Mouse (Mus musculus) c-Kit-positive CD71-negative TER-119-negative erythroid progenitor cells, embryonic 14.5 days (primary cell): ENCODE data around the gene Syne4.
A peak's percentile ranks its signal among the peaks of the same experiment; 100 is the strongest.

Experiments used
- DNase-seq: peaks from one replicate; pipeline ENCODE4 v3.0.0-alpha.2; 2013; ENCODE audit warnings: low read depth

Syne4 gene

DNA sequence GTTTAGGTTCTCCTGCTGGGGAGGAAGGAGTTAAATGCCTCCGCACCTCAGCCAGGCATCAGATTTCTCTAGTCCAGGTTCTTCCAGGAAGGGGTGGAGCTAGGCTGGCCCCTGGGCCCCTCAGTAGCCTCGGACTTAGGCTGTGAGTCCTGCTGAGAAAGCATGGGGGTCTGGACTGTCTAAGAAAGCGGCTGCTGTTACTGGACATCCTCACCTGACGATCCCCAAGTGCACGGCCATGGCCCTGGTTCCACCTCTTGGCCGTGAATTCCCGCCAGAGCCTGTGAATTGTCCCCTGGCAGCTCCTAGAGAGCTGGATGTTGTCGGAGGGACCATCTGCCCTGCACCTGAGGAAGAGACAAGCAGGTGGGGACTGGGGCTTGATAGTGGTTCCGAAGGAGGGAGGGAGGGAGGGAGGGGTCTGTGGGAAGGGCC, at the start of gene Syne4:
Syne4 (plus strand) TSS at position 87 of the 435 bp plus-strand sequence.
- DNase-seq: no peak

DNA sequence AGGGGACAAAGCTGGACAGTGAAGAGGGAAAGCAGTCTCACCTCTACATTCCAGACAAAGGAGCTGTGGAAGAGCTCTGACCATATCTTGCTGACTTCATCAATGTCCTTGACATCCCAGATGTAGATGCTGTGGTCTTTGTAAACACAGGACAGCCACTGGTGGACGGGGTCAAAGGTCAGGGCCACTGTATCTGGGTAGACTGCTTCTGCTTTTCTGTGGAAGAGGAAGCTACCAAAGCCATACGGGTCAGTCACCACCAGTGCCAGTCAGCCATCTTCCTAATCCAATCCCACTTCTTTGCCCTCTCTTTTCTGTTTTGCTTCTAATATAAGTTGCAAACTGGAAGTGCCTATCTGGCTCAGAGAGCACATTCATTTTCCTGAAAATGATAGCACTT, 49.6 kb upstream of the Syne4 start:
- DNase-seq: no peak

DNA sequence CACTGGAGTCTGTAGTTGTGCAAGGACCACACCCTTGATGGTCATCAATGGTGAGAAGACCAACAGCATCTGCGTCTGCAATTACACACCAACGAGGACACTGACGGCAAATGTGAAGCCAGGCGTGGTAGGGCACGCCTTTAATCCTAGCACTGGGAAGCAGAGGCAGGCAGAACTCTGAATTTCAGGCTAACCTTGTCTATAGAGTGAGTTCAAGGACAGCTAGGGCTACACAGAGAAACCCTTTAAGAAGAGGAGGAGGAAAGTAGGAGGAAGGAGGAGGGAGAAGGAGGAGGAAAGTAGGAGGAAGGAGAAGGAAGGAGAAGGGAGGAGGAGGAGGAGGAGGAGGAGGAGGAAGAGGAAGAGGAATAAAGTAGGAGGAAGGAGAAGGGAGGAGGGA, 49.1 kb upstream of the Syne4 start:
- no peak for DNase-seq

DNA sequence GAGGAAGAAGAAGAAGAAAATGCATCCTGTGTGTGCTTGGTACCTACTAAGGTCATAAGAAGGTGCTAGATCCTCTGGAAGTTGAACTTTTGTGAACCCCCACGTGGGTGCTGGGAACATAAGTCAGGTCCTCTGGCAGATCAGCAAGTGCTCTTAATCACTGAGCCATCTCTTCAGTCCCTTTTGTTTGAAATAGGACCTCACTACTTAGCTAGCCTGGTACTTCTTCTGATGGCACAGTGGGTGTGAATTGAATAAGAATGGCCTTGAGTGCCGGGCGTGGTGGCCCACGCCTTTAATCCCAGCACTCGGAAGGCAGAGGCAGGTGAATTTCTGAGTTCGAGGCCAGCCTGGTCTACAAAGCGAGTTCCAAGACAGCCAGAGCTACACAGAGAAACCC, 48.7 kb upstream of the Syne4 start:
- no peak for DNase-seq

DNA sequence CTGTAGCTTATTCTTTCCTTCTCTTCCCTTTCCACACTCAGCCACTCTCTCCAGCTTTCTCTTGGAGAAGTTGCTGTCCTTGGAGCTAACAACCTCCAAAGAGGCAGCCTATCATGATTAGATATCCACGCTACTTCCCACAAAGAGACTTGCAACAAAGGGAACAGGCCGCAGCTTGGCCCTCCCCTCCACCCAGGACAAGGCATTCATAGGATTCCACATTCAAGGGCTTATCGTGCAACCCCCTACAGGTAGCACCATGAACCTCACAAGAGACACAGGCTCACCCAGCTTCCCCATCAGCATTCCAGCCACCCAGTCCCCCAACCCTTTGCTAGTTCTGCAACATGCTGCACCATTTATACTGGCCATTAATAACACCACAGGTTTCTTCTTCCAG, 47.8 kb upstream of the Syne4 start:
- no peak for DNase-seq

DNA sequence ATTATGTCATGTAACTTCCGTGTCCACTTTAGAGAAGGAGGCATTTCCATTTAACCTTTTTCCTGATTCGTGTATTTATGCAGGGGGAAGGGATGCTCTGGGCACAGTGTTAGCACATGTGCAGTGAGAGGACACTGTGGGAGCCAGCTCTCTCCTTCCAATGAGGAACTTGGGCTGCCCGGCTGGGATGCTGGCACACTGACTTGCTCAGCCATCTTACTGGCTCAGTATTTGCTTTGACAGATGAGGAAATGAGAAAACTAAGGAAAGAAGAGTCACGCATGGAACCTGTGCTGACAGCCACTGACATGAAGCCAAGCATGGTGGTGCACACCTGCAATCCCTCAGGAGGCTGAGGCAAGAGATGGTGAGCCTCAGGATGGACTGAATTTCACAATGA, 45.0 kb upstream of the Syne4 start:
- DNase-seq: no peak

DNA sequence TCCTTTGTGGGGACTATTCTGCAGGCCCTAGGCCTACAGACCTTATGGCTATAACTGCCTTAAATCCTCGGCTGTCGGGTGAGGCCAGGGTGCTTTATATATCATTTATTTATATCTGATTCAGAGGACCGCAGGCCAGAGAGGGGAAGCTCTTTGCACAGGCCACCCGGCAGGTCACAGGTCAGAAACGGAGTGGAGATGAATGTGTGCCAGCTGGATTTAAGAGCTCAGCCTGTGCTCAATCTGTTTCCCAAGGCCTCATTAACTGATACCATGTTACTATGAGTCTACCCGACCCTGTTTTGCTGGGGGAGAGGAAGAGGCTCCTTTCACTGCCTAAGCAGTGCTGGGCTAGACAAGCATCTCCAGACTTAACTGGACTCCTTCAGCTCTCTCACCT, 40.2 kb upstream of the Syne4 start:
- DNase-seq: no peak

DNA sequence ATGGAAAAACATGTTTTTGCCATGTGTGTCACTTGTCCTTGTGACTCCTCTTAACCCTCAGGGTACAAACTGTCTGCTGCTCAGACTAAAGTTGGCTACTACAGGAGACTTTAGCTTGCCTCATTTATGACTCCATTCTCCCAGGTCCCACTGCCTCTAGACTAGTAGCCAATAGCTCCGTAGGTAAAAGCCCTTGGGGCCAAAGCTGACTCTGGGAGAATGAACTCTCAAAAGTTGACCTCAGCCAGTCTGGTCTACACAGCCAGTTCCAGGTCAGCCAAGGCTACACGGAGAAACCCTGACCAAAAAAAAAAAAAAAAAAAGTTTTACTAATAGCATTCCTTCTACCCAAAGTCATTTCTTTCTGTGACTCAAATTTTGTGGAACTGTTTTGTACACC, 35.7 kb upstream of the Syne4 start:
- DNase-seq: no peak

DNA sequence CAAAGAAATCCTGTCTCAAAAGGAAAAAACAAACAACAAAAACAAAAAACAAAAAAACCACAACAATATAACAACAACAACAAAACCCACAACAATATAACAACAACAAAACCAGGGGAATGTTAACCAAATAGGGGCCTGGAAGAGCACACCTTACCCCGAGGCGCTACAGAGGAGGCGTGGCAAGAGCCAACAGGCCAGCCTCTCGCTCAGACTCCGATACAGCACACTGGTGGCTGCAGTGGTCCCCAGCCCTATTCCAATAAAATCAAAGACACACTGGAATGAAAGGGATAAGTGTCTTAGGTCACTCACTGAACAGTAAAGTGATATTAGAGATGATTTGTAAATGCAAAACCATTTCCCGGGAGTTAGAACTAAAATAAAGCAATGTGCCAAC, 35.1 kb upstream of the Syne4 start:
- no peak for DNase-seq

DNA sequence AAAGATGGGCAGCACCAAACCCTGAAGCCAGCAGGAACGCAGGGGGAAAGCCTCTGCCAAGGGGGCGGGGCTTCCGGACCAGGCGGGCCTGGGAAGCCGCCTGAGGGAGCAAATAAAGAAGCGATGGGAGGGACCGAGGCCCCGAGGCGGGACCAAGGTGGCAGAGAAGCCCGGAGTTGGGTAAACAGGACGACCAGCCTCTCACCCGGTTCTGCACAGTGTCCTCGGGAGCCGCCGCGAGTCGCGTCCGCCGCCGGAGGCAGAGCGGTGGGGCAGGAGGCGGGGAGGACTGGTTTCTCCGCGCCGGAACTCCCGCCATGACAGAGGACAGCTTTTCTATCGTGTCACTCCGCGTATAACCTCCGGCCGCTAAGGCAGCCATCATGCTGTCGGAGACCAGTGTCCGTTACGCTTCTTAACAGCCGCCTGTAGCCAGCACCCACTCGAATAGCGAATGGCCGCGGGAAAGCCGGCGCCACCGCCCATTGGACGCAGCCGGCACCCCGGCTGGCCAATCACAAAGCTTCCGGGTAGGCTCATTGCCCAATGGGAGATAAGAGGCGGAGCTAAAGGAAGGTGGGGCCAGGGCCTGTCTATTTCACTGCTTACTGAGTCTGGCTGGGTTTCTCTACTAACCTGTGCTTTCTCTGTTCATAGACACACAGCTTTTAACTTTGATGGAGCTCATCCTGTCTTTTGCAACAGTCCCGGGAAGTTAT, 34.5 kb upstream of the Syne4 start, which contains the start of the genes Thap8 and Wdr62:
Thap8 (plus strand) TSS at position 144 of the 719 bp plus-strand sequence.
Wdr62 (minus strand) TSS at position 469 of the 719 bp plus-strand sequence.
- peak; percentile 91 for DNase-seq

DNA sequence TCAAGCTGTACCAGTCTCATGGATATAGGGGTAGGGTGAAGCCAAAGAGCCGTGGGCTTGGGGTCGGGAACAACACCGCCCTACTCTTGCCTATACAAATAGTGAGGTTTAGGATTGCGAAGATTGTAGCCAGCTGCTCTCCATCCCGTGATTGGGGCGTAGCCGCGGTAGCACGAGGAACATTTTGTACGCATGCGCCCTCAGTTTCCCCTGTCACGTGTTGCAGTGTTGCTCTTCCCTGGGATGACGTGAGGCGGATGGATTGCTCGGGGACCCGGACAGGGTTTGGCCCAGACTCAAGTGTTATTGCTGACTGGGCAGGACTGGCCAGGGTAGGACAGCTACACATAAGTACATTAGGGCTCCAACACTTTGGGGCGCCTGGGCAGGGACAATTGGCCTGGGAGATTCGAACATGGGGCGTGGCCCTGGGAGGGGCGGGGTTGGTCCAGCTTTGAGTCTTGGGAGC, 33.9 kb upstream of the Syne4 start:
- peak; percentile 72 for DNase-seq

DNA sequence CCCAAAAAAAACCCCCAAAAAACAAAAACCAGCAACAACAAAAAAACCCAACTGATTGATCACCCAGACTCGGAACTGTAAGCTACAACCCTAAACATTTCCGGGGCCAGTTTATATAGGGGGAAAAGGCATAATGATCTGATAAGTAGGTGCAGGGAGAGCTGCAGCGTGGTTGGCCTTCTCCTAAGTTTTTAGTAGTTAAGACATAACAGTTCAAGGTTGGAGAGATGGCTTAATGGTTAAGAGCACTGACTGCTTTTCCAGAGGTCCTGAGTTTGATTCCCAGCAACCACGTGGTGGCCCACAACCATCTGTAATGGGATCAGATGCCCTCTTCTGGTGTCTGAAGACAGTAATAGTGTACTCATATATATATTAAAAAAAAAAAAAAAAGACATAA, 33.1 kb upstream of the Syne4 start:
- DNase-seq: no peak

DNA sequence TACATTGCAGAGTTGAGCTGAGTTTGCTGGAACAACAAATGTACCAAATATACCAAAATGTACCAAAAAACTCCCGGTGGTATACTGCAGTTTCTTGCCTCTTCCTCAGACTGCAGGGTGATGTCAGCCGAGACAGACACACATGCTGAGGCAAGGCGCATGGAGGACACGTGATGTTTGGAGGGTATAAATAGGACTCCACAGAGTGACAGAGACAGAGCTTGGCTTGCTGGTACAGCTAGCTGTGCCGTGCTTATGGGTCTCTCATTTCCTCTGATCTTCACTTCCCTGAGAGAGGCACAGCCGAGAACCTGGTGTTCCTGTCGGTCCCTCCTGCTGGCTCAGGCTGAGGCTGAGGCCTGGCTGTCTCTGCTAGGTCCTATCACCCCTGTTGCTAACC, 31.9 kb upstream of the Syne4 start:
- no peak for DNase-seq

DNA sequence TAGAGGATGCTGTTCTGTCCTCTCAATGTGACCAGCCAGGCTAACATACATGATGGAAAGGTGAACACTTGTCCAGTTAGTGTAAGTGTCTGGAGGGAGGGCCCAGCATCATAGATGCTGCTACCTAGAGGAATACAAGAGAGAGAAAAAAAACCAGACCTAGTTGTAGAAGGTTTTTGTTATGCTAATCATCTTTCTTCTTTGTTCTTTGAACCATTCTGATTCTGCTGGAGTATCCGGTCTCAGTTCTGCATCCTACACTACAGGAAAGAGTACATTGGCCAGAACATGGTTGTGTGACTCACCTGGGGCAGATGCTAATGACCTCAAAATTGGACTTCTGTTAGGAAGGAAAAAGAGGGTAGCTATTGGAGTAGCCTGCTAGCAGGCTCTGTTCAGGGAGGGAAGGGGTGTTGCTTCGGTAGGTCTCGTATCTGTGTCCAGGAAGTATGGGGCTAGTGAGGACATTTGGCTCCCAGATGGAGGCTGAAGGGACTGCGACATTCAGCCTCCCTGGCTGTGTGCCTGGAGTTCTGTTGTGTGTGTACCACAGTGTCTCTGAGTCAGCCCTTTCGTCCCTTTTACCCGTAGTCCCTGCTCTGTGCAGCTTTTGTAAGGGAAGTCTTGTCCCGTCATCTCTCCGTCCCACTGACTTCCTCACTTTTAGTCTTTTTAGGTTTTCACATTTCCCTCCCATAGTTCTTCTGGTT, 27.8 kb upstream of the Syne4 start:
- no peak for DNase-seq

DNA sequence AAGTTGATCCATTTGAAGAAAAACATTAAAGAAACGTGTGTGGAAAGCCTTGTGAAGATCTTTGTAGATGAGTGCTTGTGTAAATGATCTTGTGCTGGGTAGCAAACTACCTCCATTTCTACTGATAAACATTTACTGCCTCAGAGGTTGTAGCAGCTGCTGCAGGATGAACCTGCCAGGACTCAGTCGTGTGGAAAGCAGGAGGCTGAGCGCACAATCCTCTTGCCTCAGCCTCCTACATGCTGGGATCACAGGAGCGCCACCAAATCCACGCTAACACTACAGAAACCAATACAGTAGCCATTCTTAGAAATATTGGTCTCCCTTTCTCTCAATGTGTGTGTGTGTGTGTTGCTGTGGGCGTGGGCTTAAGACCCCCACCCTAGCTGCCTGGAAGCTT, 26.6 kb upstream of the Syne4 start:
- DNase-seq: no peak

DNA sequence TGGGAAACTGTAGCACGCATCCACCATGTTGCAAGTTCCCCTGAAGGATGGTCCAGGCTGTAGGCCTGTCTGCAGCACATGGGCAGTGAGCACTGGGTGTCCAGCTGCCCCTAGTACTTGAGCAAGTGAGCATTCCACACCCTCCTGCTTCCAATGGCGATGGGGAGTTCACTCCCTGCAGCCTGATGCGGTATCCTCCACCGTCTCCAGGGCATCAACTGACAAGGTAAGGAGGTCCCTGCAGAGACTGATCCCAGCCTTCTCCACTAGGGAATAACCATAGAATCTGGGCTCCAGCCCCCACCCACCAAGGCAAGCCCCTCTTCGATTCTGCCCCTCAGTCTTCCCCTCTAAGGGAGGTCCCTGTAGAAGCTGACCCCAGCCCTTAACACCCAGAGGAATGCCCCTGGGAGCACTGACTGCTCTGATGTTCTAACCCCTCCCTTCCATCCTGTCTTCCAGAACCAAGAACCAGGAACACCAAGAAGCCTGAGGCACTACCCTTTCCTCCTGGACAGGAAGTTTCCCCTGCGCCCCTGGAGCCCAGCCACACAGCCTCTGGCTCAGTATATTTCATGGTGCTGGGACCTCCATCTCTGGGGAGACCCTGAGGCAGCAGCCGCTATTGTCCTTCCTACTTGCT, 25.4 kb upstream of the Syne4 start:
- DNase-seq: no peak

DNA sequence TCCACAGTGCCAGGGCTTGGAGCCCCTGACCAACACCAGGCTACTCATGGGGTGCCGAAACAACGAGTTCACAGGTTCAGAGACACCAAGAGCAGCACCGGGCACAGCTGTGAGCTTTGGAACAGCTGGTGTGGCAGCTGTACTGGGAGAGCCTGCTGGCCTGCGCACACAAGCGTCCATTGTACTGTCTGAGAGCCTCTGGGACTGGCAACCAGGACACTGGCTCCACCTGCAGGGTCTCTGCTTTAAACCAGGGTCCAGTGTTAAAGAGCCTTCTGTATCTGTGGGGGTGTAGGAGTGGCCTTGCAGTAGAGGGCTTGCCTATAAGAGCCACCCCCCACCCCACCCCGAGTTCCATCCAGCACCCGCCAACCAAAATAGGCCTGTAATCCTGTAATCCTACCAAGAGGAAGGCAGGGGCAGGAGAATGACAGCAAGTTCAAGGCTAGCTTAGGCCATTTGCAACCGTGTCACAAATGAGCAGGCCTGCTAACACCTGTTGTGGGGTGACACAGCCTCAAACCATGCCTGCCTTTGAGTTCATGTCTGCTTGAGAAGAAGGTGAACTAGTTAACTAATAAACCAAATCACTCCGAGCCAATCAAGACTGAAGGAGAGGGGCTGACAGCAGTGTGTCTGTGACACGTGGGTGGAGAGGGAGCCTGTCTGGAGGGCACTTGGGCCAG, 24.8 kb upstream of the Syne4 start:
- no peak for DNase-seq

DNA sequence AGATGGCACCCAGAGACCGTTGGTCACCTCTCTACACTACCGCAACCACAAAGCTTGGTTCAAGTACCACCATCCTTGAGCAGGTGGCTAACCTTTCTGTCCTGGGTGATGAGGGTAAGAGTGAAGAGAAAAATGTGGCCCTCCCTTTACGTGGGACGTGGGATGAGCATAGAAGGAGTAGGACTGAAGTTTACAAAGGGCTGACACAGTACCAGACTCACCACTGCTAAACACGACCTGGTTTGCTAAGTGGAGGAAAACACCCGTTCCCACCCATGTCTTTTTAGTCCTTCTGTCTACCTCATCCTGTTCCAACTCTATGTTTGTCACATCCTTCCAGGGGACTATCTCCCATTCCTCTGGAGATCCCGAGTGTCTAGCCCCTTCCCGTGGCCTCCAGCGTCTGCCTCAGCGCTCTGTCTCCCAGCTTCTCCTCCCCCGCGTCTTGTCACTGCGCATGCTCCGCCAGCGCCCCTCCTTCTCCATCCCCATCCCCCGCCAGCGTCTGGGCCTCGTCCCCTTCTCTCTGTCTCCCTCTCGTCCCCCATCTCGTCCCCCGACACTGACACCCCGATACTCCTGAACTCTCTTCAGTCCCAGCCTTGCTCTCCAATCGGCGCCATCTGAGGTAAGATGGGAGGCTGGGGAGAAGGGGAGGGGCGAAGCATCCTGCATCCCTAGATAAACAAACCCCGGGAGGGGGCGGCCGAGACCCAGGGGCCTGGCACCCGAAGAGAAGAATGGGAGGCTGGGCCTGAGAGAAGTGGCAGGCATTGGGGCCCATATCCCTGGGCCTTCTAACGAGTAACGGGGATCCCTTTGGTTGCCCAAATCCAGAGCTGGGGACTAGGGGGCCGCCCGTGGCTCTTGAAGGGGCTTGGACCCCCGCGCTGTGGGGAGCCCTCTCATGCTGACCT, 23.1 kb upstream of the Syne4 start, which contains the start of gene Clip3:
Clip3 (plus strand) TSS at position 514 of the 917 bp plus-strand sequence.
- DNase-seq: no peak

DNA sequence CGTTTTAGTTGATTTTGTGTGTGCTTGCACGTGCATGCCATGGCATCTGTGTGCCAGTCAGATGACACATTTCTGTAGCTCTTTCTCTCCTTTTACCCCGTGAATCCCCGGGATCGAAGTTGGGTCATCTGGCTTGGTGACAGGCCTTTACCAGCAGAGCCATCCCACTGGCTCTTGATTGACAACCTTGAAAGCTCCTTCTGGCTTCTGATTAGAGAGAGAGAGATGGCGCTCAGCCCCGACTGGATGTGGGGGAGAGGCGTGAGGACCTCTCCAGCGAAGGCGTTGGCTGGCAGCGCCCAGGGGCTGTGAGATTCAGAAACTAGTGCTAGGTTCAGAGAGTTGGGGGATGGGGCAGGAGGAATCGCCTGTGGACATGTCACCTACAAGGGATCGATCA, 20.8 kb upstream of the Syne4 start:
- DNase-seq: no peak

DNA sequence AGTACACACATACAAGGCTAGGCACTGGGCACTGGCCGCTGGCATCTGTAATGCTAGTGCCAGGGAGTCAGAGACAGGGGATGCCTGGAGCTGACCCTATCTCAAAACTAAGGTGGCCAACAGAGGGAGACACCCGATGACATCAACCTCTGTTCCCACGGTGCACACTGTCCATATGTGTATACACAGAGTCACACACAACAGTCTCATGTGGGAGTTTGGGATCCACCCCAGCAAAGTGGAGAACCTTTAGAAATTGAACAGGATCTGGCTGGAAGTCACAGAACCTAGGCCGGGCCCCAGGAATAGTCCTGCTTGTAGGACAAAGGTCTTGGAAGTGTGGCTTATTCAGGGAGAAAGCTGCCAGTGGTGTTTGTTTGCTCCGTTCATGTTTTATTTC, 20.3 kb upstream of the Syne4 start:
- no peak for DNase-seq

DNA sequence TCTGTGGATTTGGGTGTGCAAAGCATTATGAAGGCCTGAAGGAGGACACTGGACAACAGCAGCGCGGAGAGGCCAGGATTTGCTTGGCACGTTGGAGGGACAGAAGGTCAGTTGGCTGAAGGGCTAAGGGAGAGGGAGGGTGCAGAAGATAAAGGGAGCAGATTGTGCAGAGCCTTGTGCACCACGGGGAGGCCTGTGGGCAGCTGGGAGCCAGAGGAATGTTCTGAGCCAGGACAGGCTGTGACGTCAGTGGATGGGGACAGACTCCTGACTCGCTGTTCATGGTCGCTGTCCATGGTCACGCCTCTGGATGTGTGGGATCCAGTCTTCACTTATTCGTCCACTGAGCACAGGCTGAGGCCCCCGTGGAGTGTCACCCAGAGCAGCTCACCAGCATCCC, 19.5 kb upstream of the Syne4 start:
- DNase-seq: no peak
